Mouse (Mus musculus) hindbrain, embryonic 14.5 days (tissue): ENCODE results near the gene Hspa12b. TPM values are rescaled to one million over a fixed set of nuclear protein-coding genes. Genes with fewer than 3 reads are reported as not detected.

Experiments used
- ATAC-seq: fragments of 200-750 bp; cut with Nextera tagmentation; 2 replicates; pipeline ENCODE4 v1.8.0; 2017; ENCODE audit warnings: moderate number of reproducible peaks, mild to moderate bottlenecking, moderate TSS enrichment, moderate library complexity; ENCODE audit not compliant: low FRiP score
- DNase-seq: peaks from one replicate; pipeline ENCODE4 v3.0.0-alpha.2; 2015; ENCODE audit warnings: low spot score
- H3K27ac ChIP-seq: fragments of 300-500 bp; sonication (generic); 2 replicates; pipeline ENCODE4 v1.5.1; 2014; ENCODE audit warnings: mild to moderate bottlenecking, moderate library complexity
- H3K27me3 ChIP-seq: fragments of 300-500 bp; sonication (generic); 2 replicates; pipeline ENCODE4 v1.6.1; 2014; ENCODE audit warnings: mild to moderate bottlenecking, low read length, mixed read lengths; ENCODE audit not compliant: control insufficient read depth, insufficient read depth
- H3K36me3 ChIP-seq: fragments of 300-500 bp; sonication (generic); replicated peaks from 2 replicates; pipeline ENCODE4 v1.6.1; 2014; ENCODE audit not compliant: control insufficient read depth, insufficient read depth
- H3K4me1 ChIP-seq: fragments of 300-500 bp; sonication (generic); replicated peaks from 2 replicates; pipeline ENCODE4 v1.6.1; 2014; ENCODE audit warnings: antibody characterized with exemption, low read length, mixed read lengths; ENCODE audit not compliant: control insufficient read depth, insufficient read depth
- H3K4me2 ChIP-seq: fragments of 300-500 bp; sonication (generic); replicated peaks from 2 replicates; pipeline ENCODE4 v1.6.1; 2014; ENCODE audit warnings: mild to moderate bottlenecking, moderate library complexity
- H3K4me3 ChIP-seq: fragments of 300-500 bp; sonication (generic); replicated peaks from 2 replicates; pipeline ENCODE4 v1.5.1; 2014; ENCODE audit warnings: mild to moderate bottlenecking, low read length
- H3K9ac ChIP-seq: fragments of 300-500 bp; sonication (generic); 2 replicates; pipeline ENCODE4 v1.6.1; 2014
- H3K9me3 ChIP-seq: fragments of 300-500 bp; sonication (generic); 2 replicates; pipeline ENCODE4 v1.6.1; 2016; ENCODE audit warnings: low read length; ENCODE audit not compliant: control insufficient read depth
- WGBS: fragments of 180-500 bp; shearing (Covaris S2); extraction: QIAGEN DNeasy Blood & Tissue Kit; methylation state at CpG from one replicate; pipeline ENCODE4 v1.1.7; 2014; 5-methylcytosine and 5-hydroxymethylcytosine counted together
- polyA plus RNA-seq: library from polyadenylated mRNA; unstranded; fragments of >200 nt; fragmentation: Nextera tagmentation; extraction: Ambion mirVana; gene quantifications from 2 replicates; pipeline ENCODE4 v1.2.1, GENCODE M21; 2014

The Hspa12b gene
- polyA plus RNA-seq, 1 experiment from 2014 or later = 3.3 TPM

GRCm38 (mm10) chr2:131134826-131135400 lies 7.8 kb downstream of the Hspa12b start:
- no peaks in the 10 kb centered on the region for H3K36me3 ChIP-seq
- no peak overlapping the region for H3K4me2 ChIP-seq
- ATAC-seq (no peak), DNase-seq (no peak)
- no peaks in the 10 kb centered on the region for H3K4me1 ChIP-seq
- H3K27ac ChIP-seq = no peak overlapping the region; the same call in 1 of the 2 replicates
- H3K9me3 ChIP-seq = no peaks in the 10 kb centered on the region
- no peak overlapping the region for H3K9ac ChIP-seq
- H3K27me3 ChIP-seq = no peaks in the 10 kb centered on the region
- H3K4me3 ChIP-seq = no peak overlapping the region
- 85% methylated on average over 8 of the region's 8 CpGs for WGBS

GRCm38 (mm10) chr2:131135521-131136139 lies 8.6 kb downstream of the Hspa12b start:
- Histone ChIP-seq H3K36me3 (no peaks in the 10 kb centered on the region), H3K9me3 (no peaks in the 10 kb centered on the region), H3K27me3 (no peaks in the 10 kb centered on the region), H3K4me2 (no peak overlapping the region), H3K4me3 (no peak overlapping the region), H3K4me1 (no peaks in the 10 kb centered on the region), H3K27ac (no peak overlapping the region), H3K9ac (no peak overlapping the region)
- 83% methylated on average over 11 of the region's 11 CpGs for WGBS
- DNase-seq (no peak), ATAC-seq (no peak)

- no peak overlapping the region for H3K27ac ChIP-seq
- ATAC-seq (no peak), DNase-seq (no peak)
- H3K4me3 ChIP-seq = no peak overlapping the region
- H3K9ac ChIP-seq = no peak overlapping the region
- H3K4me1 ChIP-seq = no peaks in the 10 kb centered on the region
- no peaks in the 10 kb centered on the region for H3K36me3 ChIP-seq
- H3K9me3 ChIP-seq = no peaks in the 10 kb centered on the region
- no peak overlapping the region for H3K4me2 ChIP-seq
- H3K27me3 ChIP-seq = no peaks in the 10 kb centered on the region
- 76% methylated on average over 4 of the region's 4 CpGs for WGBS
These were observed 11.2 kb downstream of the Hspa12b start for GRCm38 (mm10) chr2:131138296-131138695.

- Histone ChIP-seq H3K4me2 (no peak overlapping the region), H3K4me1 (no peaks in the 10 kb centered on the region), H3K27me3 (no peaks in the 10 kb centered on the region), H3K9me3 (no peaks in the 10 kb centered on the region), H3K27ac (no peak overlapping the region), H3K36me3 (no peaks in the 10 kb centered on the region), H3K4me3 (no peak overlapping the region), H3K9ac (no peak overlapping the region)
- DNase-seq (no peak), ATAC-seq (no peak)
- 66% methylated on average over 7 of the region's 7 CpGs for WGBS
These were observed 11.7 kb downstream of the Hspa12b start for GRCm38 (mm10) chr2:131138760-131139159.

GRCm38 (mm10) chr2:131139287-131139686 lies 12.2 kb downstream of the Hspa12b start:
- Histone ChIP-seq H3K9ac (no peak overlapping the region), H3K27me3 (no peaks in the 10 kb centered on the region), H3K4me2 (no peak overlapping the region), H3K9me3 (no peaks in the 10 kb centered on the region), H3K4me3 (no peak overlapping the region), H3K27ac (no peak overlapping the region), H3K4me1 (no peaks in the 10 kb centered on the region), H3K36me3 (peaks cover 2% of the 10 kb centered on the region; the same call in 1 of the 2 replicates)
- WGBS = 93% methylated on average over 5 of the region's 5 CpGs
- DNase-seq = no peak
- no peak for ATAC-seq

- Histone ChIP-seq H3K9ac (no peak overlapping the region), H3K27ac (no peak overlapping the region), H3K4me1 (no peaks in the 10 kb centered on the region), H3K9me3 (no peaks in the 10 kb centered on the region), H3K4me3 (no peak overlapping the region), H3K27me3 (no peaks in the 10 kb centered on the region), H3K36me3 (peaks cover 10% of the 10 kb centered on the region), H3K4me2 (no peak overlapping the region)
- WGBS = 71% methylated on average over 5 of the region's 5 CpGs
- no peak for DNase-seq
- ATAC-seq = no peak
These were observed 12.9 kb downstream of the Hspa12b start for GRCm38 (mm10) chr2:131139886-131140532.

GRCm38 (mm10) chr2:131140533-131140905 lies 13.4 kb downstream of the Hspa12b start:
- WGBS = 76% methylated on average over 5 of the region's 5 CpGs
- ATAC-seq = no peak
- peaks cover 15% of the 10 kb centered on the region for H3K36me3 ChIP-seq
- H3K27me3 ChIP-seq = no peaks in the 10 kb centered on the region
- H3K27ac ChIP-seq = no peak overlapping the region
- H3K4me2 ChIP-seq = no peak overlapping the region
- no peak overlapping the region for H3K9ac ChIP-seq
- no peaks in the 10 kb centered on the region for H3K9me3 ChIP-seq
- H3K4me3 ChIP-seq = no peak overlapping the region
- no peaks in the 10 kb centered on the region for H3K4me1 ChIP-seq
- no peak for DNase-seq

GRCm38 (mm10) chr2:131141336-131141986 lies 14.4 kb downstream of the Hspa12b start:
- no peaks in the 10 kb centered on the region for H3K4me1 ChIP-seq
- no peak overlapping the region for H3K27ac ChIP-seq
- H3K4me3 ChIP-seq = no peak overlapping the region
- no peaks in the 10 kb centered on the region for H3K9me3 ChIP-seq
- DNase-seq (no peak), ATAC-seq (no peak)
- no peak overlapping the region for H3K4me2 ChIP-seq
- peaks cover 24% of the 10 kb centered on the region for H3K36me3 ChIP-seq
- no peak overlapping the region for H3K9ac ChIP-seq
- WGBS = 94% methylated on average over 8 of the region's 8 CpGs
- no peaks in the 10 kb centered on the region for H3K27me3 ChIP-seq

- WGBS = 28% methylated on average over 18 of the region's 18 CpGs
- no peaks in the 10 kb centered on the region for H3K9me3 ChIP-seq
- H3K4me3 ChIP-seq = no peak overlapping the region
- H3K4me1 ChIP-seq = no peaks in the 10 kb centered on the region
- no peak overlapping the region for H3K9ac ChIP-seq
- no peak overlapping the region for H3K4me2 ChIP-seq
- H3K36me3 ChIP-seq = peaks cover 35% of the 10 kb centered on the region
- H3K27me3 ChIP-seq = no peaks in the 10 kb centered on the region
- DNase-seq (no peak), ATAC-seq (no peak)
- no peak overlapping the region for H3K27ac ChIP-seq
These were observed 15.5 kb downstream of the Hspa12b start for GRCm38 (mm10) chr2:131142592-131142991.
